Mouse (Mus musculus) embryonic fibroblast, embryonic 13.5 days (primary cell): ENCODE measurements around the gene Ly6g6e.

Source experiments
- CTCF ChIP-seq: IDR thresholded peaks from 2 replicates; pipeline ENCODE4 v1.5.1; 2011; ENCODE audit warnings: mild to moderate bottlenecking, control low read depth, low read length, moderate library complexity, borderline replicate concordance; ENCODE audit not compliant: insufficient read depth
- POLR2A ChIP-seq: IDR thresholded peaks from 2 replicates; pipeline ENCODE4 v1.6.1; 2011; ENCODE audit warnings: low read depth, mild to moderate bottlenecking, control low read depth, low read length, moderate library complexity

DNA sequence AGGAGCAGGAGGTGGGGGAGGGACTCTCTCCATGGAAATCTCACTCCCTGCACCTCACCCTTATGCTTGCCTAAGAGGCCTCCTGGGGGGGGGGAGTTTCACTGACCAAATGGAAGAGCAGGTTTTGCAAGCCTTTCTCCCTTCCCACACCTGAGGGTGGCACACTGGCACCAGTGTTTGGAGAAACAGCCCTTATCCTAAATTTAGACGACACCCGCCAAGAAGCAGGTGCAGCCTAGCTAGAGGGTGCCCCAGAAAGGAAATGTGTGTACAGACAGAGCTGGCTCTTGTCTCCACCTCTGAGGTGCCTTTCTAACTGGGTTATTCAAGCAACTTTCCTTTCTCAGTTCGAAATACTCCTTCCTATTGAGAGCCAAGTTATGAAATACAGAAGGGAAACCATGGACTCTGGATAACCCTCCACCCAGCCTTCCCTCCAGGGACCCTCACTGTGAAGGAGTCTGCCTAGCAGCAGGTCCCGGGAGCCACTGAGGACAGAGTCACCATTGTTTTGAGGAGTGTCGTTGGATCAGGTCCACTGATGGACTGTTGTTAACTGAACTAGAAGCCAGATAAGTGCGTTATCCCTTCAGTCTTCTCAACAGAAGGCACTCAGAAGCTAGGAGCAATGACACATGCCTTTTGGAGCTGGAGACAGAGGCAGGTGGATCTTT lies 6.0 kb upstream of the Ly6g6e start:
- TF ChIP-seq CTCF (no peak), POLR2A (no peak)
